Mouse (Mus musculus) thymus, adult 2 months (tissue): ENCODE data around the gene Actb. TPM values are rescaled to one million over a fixed set of nuclear protein-coding genes. Genes with fewer than 3 reads are reported as not detected.

ENCODE experiments used
- DNase-seq: peaks from one replicate; pipeline ENCODE4 v3.0.0; 2021
- H3K27ac ChIP-seq: fragments of 200-500 bp; 2 replicates; pipeline ENCODE4 v1.5.1; 2012; ENCODE audit warnings: low read length, control low read depth; ENCODE audit not compliant: control insufficient read depth, insufficient read depth
- H3K27me3 ChIP-seq: fragments of 200-500 bp; 2 replicates; pipeline ENCODE4 v1.6.1; 2012; ENCODE audit warnings: mild to moderate bottlenecking, low read length, moderate library complexity, mixed read lengths; ENCODE audit not compliant: control insufficient read depth, insufficient read depth
- H3K36me3 ChIP-seq: fragments of 200-500 bp; 2 replicates; pipeline ENCODE4 v1.6.1; 2012; ENCODE audit warnings: mild to moderate bottlenecking, low read length, moderate library complexity; ENCODE audit not compliant: control insufficient read depth, insufficient read depth
- H3K4me1 ChIP-seq: fragments of 200-500 bp; replicated peaks from 2 replicates; pipeline ENCODE4 v1.6.1; 2012; ENCODE audit warnings: low read length; ENCODE audit not compliant: control insufficient read depth, insufficient read depth
- H3K4me3 ChIP-seq: fragments of 200-500 bp; 2 replicates; pipeline ENCODE4 v1.5.1; 2012; ENCODE audit warnings: mild to moderate bottlenecking, low read length, control low read depth, moderate library complexity; ENCODE audit not compliant: control insufficient read depth, insufficient read depth
- CTCF ChIP-seq: fragments of 200-500 bp; IDR thresholded peaks from 2 replicates; pipeline ENCODE4 v1.5.1; 2012; ENCODE audit warnings: mild to moderate bottlenecking, control low read depth, low read length, moderate library complexity, borderline replicate concordance; ENCODE audit not compliant: control insufficient read depth, poor library complexity, insufficient read depth; ENCODE audit errors: extremely low read depth
- POLR2A ChIP-seq: fragments of 200-500 bp; IDR thresholded peaks from 2 replicates; pipeline ENCODE4 v1.6.1; 2012; ENCODE audit warnings: mild to moderate bottlenecking, low read length, control low read depth, moderate library complexity; ENCODE audit not compliant: control insufficient read depth, poor library complexity, insufficient read depth; ENCODE audit errors: extremely low read depth
- WGBS: fragments of 180-500 bp; shearing (Covaris S2); methylation state at CpG from one replicate; pipeline ENCODE4 v1.1.7; 2018; 5-methylcytosine and 5-hydroxymethylcytosine counted together
- polyA plus RNA-seq: library from polyadenylated mRNA; depleted of rRNA; stranded (reverse); fragments of >200 nt; gene quantifications from 2 replicates; pipeline ENCODE4 v1.2.3, GENCODE M21; 2012

The Actb gene
- polyA plus RNA-seq, 1 experiment, result 6,903 TPM

- TF ChIP-seq CTCF (no peak), POLR2A (no peak)
- no peaks in the 10 kb centered on the region for H3K27me3 ChIP-seq
- no peak overlapping the region for H3K27ac ChIP-seq
- no peak for DNase-seq
- peak overlapping the region; percentile 34 for H3K4me3 ChIP-seq
- H3K4me1 ChIP-seq, result peaks cover 29% of the 10 kb centered on the region
- H3K36me3 ChIP-seq, result peaks cover 58% of the 10 kb centered on the region
- WGBS, result 71% methylated on average over 14 of the region's 14 CpGs
Observed at GRCm38 (mm10) chr5:142903470-142904207, 2.9 kb downstream of the Actb start.

GRCm38 (mm10) chr5:142902506-142903314 lies 3.8 kb downstream of the Actb start:
- no peak overlapping the region for H3K4me3 ChIP-seq
- TF ChIP-seq CTCF (no peak), POLR2A (no peak)
- DNase-seq, result no peak
- WGBS, result 80% methylated on average over 5 of the region's 5 CpGs
- H3K4me1 ChIP-seq, result peaks cover 20% of the 10 kb centered on the region
- peak overlapping the region; percentile 22; the same call in 1 of the 2 replicates for H3K27ac ChIP-seq
- peaks cover 58% of the 10 kb centered on the region for H3K36me3 ChIP-seq
- no peaks in the 10 kb centered on the region for H3K27me3 ChIP-seq

- TF ChIP-seq CTCF, result no peak
- TF ChIP-seq POLR2A, result no peak
- H3K27me3 ChIP-seq, result no peaks in the 10 kb centered on the region
- DNase-seq, result no peak
- no peak overlapping the region for H3K4me3 ChIP-seq
- H3K36me3 ChIP-seq, result peaks cover 58% of the 10 kb centered on the region
- peaks cover 13% of the 10 kb centered on the region for H3K4me1 ChIP-seq
- H3K27ac ChIP-seq, result no peak overlapping the region
- 79% methylated on average over 4 of the region's 4 CpGs for WGBS
Observed at GRCm38 (mm10) chr5:142901846-142902505, 4.6 kb downstream of the Actb start.

GRCm38 (mm10) chr5:142901355-142901802 lies 5.2 kb downstream of the Actb start:
- Histone ChIP-seq H3K27me3 (no peaks in the 10 kb centered on the region), H3K4me1 (peaks cover 13% of the 10 kb centered on the region), H3K4me3 (no peak overlapping the region), H3K36me3 (peaks cover 58% of the 10 kb centered on the region), H3K27ac (no peak overlapping the region)
- WGBS, result 92% methylated on average over 7 of the region's 7 CpGs
- DNase-seq, result no peak
- TF ChIP-seq POLR2A (no peak), CTCF (no peak)

- Histone ChIP-seq H3K36me3 (peaks cover 58% of the 10 kb centered on the region), H3K27me3 (no peaks in the 10 kb centered on the region), H3K4me3 (no peak overlapping the region), H3K4me1 (peaks cover 15% of the 10 kb centered on the region), H3K27ac (no peak overlapping the region)
- DNase-seq, result no peak
- TF ChIP-seq CTCF (0 out of 2 replicates have a peak, but pooled peaks have one; percentile 21), POLR2A (no peak)
- WGBS, result 93% methylated on average over 7 of the region's 7 CpGs
Observed at GRCm38 (mm10) chr5:142900651-142901050, 5.9 kb downstream of the Actb start.

GRCm38 (mm10) chr5:142899932-142900533 lies 6.5 kb downstream of the Actb start:
- Histone ChIP-seq H3K27me3 (no peaks in the 10 kb centered on the region), H3K36me3 (peaks cover 52% of the 10 kb centered on the region), H3K4me3 (no peak overlapping the region), H3K4me1 (peaks cover 20% of the 10 kb centered on the region), H3K27ac (no peak overlapping the region)
- 82% methylated on average over 5 of the region's 5 CpGs for WGBS
- TF ChIP-seq CTCF (no peak), POLR2A (no peak)
- no peak for DNase-seq
